Mouse (Mus musculus): ENCODE data around the gene Thnsl2.

GRCm38 (mm10) chr6:71161290-71161689 is 17.1 kb upstream of the Thnsl2 start:
- TF ChIP-seq CTCF (IDR thresholded peaks at IDR 0.05; ENCODE audit: borderline replicate concordance, insufficient read depth, low read depth, low read length) (no peak), POLR2A (IDR thresholded peaks at IDR 0.05; ENCODE audit: borderline replicate concordance, insufficient read depth, low read length) (no peak)
